Mouse (Mus musculus) testis, postnatal 10 days (tissue): ENCODE measurements around the gene Col9a3.

Source experiments
- DNase-seq: peaks from one replicate; pipeline ENCODE4 v3.0.0; 2021; ENCODE audit warnings: low spot score

Gene Col9a3

DNA sequence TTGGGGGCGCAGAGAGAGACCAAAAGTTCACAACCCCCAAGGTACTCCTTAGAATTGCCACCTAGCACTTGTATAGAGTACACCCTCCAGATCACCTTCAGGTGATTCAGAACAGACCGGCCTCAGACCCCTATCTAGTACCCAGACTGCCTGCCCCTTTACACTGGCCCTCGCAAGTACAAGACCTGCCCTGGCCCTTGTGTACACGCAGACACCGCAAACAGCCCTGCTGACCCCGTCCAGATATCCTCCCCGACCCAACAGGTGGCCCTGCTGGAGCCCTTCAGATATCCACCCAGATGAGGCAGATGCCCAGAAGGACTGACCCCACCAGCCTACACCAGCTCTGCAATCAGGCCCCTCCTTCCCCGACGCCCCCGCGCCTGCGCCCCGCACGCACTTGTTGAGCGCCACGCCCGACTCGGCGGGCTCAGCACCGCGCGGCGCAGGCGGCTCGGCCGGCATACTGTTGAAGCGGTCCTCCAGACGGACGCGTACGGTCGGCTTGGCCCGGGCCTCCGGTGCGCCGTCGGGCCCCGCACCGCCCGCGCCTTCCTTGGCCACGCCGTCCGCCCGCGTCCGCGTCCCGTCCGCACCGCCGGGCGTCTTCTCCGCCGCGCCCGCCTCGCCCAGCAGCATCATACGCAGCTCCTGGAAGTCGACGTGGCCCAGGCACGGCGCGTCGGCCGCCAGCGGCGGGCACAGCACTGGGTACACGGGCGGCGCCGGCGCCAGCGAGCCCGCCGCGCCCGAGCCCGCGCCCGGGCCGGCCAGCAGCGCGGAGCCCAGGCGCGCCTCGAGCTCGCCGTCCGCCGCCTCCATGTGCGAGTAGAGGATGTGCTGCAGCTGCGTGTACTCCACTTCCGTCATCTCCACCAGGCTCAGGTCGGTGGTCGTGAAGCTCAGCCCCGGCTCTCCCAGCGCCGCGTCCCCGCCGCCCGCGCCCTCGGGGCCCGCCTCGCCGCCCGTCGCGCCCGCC, 44.3 kb downstream of the Col9a3 start:
- no peak for DNase-seq

DNA sequence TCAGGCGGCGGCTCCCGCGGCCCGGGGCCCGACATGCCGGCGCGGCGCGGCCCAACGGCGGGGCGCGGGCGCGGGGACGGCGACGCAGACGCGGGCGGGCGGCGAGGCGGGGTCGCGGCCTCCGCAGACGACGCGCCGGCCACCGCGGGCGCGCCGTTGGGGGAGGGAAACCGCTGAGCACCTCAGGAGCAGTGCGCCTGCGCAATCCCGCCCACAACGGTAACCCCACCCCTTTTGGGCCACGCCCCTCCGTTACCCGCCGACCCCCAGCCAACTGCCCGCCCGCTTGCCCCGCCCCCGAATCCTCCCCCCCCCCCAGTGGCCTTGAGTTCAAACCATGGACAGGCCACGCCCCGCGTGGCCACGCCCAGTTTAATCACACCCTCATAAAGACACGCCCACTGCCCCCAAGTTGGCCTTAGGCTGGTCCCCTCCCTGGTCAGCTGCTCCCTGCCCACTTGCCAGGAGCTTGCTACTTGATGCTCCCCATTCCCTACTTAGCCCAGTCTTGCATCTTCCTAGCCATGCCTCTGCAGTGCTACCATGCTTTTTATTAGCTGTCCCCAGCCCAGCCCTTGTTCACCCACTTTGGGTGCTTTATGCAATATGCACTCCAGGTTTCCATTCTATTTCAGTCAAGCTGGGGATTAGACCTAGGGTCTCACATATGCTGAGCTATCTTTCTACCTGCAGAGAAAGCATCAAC, 45.1 kb downstream of the Col9a3 start, which contains the start of gene Tcfl5:
TSS of gene Tcfl5 (minus strand) at position 154 of the 706 bp plus-strand sequence.
- peak; percentile 76 for DNase-seq

DNA sequence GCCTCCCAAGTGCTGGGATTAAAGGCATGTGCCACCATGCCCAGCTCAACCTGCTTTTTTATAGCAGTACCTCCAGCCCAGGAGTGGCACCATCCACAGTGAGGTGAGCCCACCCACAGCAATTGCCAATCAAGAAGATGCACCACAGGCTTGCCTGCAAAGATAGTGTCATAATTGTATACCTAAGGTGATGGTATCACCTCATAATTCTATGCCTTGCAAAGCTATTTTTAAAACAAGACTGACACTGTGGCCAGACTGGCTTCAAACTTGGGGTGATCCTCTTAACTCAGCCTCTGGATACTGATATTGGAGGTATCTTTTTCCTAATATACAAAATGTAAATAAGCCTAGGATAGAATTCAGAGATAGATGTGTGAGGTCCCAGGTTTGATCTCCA, 46.0 kb downstream of the Col9a3 start:
- no peak for DNase-seq

DNA sequence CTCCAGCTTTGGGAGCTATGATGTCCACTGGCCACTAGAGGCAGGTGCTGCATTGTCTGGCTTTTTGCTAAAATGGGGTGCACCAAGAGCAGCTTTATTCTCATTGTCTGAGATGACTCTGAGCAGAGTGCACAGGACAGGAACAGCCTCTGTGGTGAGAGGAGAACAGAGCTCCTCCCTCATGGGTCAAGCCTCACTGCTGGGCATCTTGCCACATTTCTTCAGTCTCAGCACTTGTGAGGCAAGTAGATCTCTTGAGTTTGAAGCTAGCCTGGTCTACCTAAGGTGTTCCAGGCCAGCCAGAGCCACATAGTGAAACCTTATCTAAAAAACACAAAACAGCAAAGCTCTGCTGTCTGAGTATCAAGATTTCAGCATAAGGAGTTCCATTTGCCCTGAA, 49.3 kb downstream of the Col9a3 start:
- DNase-seq, result no peak

DNA sequence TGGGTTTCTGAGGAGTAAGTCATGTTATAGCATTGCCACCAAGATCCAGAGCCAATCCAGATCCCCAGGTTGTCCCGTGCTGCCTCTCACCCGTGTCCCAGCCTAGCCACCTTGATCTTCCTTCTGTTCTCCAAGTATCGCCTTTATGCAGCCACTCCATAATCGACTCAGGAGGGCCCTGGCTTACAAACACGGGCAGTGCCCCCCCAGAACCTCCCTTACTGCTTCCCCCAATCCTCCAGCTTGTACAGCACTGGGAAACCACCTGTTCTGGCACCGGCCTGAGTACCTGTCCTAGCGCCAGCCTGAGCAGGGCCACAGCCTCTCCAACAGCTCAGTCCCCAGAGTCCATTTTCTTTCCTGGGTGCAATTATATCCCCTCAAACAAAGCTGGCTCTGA, 57.1 kb downstream of the Col9a3 start:
- no peak for DNase-seq

DNA sequence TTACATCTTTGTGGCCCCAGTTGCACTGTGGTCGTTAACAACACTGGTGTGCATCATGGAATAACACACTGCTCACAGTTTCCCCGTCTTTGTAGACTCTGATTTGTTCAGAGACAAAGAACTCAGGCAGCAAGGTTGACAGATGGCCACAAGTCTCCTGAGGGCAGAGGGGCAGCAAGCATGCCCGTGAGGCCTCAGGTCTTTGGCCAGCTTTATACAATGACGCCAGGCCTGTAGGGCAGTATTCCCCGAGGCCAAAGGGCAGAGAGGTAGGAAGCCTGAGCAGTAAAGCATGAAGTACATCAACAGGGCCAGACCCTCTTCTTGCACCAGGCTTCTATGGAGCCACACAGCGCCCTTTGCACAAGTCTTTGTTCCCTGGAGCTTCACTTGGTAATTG, 57.6 kb downstream of the Col9a3 start:
- no peak for DNase-seq

DNA sequence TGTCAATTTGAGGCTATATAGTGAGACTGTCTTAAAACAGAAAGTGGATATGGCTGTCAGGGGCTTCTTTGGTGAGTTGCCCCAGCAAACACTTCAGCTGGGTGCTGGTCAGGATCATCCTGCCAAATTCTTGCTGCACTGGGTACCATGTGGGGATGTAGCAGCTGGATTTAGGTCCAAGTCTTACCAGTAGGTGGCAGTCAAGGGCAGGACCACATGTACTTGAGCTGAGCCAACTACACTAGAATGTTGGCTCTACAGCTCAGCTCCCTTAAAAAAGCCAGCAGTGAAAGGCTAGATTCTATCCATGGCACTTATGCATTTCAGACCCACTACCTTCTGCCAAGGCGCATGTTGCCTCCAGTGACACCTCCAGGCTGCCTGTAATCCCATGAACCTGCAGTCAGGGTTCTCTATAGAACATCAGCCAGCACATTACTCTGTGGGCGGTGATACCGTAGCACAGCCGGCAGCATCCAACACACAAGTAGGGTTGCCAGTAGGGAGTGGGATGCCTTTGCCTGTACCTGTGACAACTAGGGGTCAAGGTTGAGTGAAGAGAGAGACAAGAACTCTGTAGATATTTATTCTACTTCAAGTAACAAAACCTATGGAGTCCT, 59.9 kb downstream of the Col9a3 start:
- DNase-seq, result peak; percentile 82

DNA sequence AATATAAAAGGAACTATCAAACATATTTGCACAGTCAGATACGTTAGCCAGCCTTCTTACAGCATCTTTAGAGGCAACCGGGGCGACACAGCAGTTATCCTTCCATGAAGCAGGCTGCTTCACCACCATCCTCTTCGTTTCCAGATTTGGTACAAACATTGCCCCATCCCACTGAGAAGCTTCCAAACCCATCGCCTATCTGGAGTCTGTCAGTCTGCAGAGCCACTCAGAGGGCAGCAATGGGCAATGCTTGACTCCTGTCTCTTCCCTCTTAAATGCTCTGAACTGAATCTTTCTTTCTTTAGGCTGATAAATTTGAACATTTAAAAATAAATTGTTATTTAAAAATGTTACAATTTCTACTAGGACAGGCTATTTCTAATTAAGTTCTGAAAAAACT, 60.8 kb downstream of the Col9a3 start:
- DNase-seq, result no peak

DNA sequence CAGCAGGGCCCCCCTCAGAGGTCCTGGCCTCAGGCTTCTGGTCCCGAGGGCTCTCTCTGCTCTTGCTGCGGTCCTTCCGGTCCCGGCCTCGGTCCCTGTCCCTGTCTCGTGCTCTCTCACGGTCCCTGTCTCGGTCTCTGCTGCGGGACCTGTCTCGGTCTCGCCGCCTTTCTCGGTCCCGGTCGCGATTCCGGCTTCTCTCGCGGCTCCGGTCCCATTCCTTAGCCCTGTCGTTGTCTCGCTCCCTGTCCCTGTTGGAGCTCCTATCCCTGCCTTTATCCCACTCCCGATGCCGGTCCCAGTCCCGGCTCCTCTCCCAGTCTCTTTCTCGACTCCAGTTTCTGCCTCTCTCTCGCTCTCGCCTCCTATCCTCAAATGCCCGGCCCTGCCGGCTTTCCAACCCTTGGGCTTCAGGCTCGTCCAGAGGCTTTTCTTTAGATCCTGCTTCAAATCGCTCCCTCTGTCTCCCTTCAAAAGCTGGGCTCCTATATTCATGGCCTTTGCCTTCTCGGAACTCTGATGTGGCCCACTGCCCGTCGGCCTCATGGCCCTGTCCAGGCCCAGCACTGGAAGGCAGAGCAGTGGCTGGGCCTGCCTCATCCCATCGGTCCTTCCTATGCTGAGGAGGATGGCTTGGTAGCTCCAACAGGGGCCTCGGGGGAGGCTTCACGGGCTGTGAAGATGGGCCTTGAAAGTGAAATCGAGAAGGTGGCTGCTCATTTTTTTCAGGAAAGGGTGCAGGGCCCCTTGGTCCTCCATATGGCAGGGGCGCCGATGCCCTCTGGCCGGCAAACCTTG, 62.0 kb downstream of the Col9a3 start:
- DNase-seq, result no peak

DNA sequence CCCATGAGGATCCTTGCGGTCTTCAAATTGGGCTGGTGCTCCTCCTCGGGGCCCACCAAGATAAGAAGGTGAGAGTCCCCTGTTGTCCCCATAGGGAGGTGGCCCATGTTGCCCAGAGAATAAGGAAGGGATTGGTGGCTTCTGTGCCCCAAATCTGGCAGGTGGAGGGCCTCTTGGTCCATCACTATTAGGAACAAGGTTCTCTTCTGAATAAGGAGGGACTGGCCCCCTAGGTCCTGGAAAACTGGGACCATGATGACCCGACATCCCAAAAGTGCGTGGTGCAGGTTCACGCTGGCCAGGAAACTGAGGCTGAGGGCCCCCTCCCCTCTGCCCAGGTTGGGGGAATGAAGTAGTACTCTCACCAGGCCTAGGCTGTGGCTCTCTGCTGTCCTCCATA, 62.9 kb downstream of the Col9a3 start:
- DNase-seq, result no peak

DNA sequence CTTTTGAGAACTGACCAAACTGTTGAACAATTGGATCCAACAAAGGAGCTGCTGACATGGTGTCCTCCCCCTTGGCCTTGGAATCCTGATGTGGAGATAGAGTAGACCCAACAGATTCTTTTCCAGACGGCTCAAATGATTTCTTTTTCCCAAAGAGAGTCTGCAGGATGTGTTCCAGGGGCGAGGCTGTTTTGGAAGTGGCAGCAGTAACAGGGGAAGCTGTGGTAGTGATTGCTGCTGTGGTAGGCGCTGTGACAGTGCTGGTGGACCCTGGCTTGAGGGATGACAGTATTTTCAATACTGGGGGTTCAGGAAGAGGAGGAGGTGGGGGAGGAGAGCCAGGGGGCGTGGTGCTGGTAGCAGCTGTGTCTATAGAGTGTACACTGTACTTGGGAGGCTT, 64.4 kb downstream of the Col9a3 start:
- no peak for DNase-seq
